Mouse (Mus musculus) mesoderm, embryonic 11.5 days (tissue): Measurements from ENCODE around the gene Map2k1.

Source experiments
- DNase-seq: peaks from one replicate; pipeline ENCODE4 v3.0.0-alpha.2; 2012; ENCODE audit warnings: low read depth, low spot score

The Map2k1 gene

GRCm38 (mm10) chr9:64250111-64250730 is 3.2 kb downstream of the Map2k1 start:
- no peak for DNase-seq

- no peak for DNase-seq
Observed at GRCm38 (mm10) chr9:64249371-64249770, 4.1 kb downstream of the Map2k1 start.

GRCm38 (mm10) chr9:64242381-64242831 is 11.0 kb downstream of the Map2k1 start:
- DNase-seq: no peak

- peak; percentile 71 for DNase-seq
Observed at GRCm38 (mm10) chr9:64240681-64241080, 12.8 kb downstream of the Map2k1 start.

DNA sequence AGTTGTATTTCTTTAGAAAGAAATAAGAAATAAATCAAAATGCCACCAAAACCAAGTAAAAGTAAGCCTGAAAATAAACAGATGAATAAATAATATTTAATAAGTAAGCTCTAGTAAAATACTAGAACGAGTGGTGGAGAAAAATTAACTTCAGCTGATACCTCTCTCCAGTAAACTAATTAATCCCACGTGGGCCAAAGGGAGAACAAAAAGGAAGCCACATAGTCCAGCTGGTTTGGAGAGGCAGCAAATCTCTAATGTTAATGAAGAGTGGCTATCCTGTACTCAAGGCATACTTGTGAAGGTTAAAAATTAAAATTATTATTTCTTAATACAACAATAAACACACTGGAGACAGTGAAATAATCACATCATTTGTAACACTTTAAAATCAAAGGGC is 13.3 kb downstream of the Map2k1 start:
- DNase-seq: no peak

DNA sequence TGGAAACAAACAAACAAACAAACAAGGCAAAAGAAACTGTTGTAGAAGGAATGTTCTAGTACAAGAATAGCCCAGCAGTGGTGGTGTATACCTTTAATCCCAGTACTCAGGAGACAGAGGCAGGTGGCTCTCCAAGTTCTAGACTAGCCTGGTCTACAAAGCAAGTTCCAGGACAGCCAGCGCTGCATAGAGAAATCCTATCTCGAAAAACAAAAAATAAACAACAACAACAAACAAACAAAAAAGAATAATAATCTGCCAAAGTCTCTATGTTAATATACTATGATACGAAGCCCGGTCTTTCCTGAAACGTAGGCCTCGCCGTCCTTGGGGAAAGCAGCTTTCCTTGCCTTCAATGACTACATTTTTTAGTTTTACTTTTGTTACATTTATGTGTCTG is 17.4 kb downstream of the Map2k1 start:
- no peak for DNase-seq

DNA sequence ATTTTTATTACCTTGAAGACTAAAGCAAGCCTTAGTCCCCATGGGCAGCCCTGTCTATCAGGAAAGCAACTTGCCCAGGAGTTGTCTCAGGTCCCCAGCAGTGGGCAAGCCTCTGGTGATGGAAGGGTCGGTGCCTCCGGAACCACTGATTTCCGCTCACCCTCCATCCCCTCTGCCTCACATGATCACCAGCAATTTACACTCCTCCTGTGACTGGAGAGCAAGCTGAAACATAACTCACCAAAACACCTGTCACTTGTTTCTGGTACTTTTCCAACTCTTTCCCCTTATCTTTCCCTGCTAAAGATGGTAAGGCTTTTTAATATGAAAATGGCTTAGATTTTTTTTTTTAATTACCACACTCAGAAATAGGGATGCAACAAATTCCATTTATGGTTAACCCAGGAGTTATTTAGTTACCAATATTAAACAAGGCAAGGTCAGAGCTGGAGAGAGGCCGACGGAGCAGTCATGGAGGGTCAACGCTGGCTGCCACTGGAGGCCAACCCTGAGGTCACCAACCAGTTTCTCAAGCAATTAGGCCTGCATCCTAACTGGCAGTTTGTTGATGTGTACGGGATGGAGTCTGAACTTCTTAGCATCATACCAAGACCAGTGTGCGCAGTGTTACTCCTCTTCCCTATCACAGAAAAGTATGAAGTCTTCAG is 18.5 kb downstream of the Map2k1 start, which contains the start of gene Uchl4:
Gene Uchl4 (plus strand): TSS at position 434 of the 668 bp plus-strand sequence.
- DNase-seq: no peak

- peak; percentile 77 for DNase-seq
Observed at GRCm38 (mm10) chr9:64233656-64234055, 19.8 kb downstream of the Map2k1 start.

DNA sequence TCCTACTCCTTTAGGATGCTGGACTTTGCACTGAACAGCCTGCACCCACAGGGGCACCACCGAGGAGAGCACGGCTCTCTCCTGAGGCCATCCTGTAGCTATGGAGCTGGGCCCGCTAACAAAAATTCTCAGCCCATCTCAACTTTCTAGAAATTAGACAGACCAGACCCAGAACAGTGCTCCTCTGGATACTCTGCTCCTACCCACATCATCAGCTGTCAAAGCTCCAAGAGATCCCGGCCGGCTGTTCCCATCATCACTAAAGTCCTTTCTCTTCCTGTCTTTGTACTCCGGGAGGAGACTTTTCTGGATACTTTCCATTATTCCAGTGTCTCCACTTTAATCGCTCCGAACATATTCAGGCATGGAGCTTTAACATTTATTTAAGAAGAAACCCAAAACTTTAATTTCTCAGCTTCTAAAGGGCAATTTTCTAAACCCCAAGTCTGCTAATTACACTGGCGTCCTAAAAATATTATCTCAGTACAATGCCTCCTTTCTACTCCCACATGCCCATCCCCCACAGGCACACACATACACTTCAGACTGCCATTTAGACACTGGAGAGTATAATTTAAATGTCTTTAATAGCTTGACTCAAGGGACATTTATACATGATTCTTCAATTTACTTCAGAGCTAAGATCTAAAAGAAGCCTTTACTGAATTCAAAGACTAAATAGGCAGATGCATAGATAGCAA is 21.0 kb downstream of the Map2k1 start:
- DNase-seq: peak; percentile 37

DNA sequence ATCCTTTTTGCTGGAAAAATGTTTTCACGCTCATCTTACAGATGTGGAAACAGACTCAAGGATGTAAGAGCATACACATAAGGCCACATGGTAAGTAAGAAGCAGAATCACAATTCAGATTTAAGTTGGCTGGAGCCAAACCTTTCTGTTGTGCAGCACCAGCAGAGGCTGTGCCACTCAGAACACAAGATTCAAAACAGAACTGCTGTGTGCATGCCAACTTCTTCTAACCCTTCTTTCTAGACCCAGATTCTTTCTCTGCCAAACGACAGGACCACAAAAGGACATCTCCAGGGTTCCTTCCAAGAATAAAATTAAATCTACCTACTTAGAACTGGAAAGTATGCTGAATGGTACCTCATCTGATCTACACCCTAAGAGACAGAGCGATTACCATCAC is 21.8 kb downstream of the Map2k1 start:
- no peak for DNase-seq

GRCm38 (mm10) chr9:64231171-64231570 is 22.3 kb downstream of the Map2k1 start:
- DNase-seq: no peak

GRCm38 (mm10) chr9:64228972-64229371 is 24.5 kb downstream of the Map2k1 start:
- DNase-seq: no peak

DNA sequence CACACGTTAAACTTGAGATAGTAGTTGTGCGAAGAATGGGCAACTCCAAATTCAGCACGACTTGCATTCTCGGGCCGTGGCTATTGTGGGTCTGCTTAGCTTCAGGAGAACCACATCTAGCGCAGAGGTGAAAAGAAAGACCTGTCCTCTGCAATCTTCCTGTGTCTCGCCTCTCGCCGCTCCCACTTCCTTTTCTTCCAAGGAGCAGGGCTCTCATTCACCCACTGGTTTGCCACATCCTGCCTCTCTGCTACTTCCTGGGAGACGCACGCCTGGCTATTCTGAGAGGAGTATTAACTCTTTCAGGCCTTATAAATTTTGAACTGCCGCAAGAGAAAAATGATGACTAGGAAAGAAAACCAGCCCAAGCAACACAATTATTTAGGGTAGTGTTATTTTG is 25.7 kb downstream of the Map2k1 start:
- DNase-seq: no peak

DNA sequence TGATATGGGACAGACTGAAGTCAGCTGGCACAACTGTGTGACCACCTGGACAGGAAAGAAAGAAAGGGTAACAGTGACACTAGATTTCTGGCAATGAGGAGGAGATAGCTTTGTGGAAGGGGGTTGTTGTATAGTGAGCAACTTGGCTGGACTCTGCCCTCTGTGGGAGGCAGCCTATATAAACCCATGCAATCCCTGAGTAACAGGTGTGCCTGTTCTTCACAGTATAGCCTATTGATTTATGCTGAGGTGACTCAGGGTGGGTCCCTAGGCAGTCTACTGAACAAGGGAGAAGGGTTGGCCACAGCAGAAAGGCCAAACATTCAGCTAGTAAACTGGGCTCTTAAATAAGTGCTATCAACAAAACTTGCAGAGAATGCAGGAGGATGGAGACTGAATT is 27.6 kb downstream of the Map2k1 start:
- no peak for DNase-seq

DNA sequence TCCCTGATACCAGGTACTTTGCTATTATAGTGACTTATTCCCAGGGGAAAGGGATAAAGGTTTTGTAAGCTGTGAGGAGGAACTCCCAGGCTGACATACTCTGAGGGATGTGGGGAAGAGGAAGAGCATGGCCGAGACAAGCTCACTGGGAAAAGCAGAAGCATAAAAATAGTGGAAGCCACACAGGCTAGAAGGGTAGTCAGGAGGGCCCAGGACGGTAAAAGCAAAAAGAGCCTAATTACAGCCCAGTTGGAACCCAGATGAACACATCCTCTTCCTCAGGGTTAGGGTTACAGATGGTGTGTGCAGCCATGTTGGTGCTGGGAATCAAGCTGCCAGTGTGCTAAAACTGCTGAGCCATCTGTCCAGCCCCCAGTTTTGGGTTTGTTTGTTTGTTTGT is 31.3 kb downstream of the Map2k1 start:
- no peak for DNase-seq

DNA sequence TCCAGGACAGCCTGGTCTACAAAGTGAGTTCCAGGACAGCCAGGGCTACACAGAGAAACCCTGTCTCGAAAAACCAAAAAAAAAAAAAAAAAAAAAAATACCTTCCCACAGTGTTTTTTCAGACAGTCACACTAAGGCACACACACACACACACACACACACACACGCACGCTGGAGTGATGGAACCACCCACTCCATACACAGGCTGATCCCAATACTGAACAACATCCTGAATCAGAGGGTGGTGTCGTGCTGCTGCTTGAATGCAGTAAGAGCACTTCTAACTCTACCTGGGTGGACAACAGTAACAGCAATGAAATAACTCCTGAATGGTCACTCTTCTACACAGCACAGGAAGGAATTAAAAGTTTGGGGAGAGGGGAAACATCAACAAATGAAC is 32.0 kb downstream of the Map2k1 start:
- no peak for DNase-seq

DNA sequence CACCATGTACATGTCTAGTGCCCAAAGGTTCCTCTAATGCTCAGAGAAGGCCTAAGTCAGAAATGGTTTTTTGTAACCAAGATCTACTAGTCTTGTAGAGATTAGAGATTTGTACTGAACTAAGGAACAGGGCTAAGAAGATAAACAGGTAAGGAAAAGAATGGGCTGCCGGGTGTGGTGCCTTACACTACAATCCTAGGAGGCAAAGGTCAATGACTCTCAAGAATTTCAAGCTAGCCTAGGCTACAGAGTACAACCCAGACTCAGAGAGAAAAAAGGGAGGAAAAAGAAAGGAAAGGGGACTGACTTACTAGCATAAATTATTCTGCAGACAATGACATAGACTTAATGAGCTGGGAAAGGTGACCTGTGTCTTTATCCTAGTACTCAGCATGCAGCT is 32.8 kb downstream of the Map2k1 start:
- no peak for DNase-seq

GRCm38 (mm10) chr9:64219772-64220420 is 33.5 kb downstream of the Map2k1 start:
- no peak for DNase-seq

DNA sequence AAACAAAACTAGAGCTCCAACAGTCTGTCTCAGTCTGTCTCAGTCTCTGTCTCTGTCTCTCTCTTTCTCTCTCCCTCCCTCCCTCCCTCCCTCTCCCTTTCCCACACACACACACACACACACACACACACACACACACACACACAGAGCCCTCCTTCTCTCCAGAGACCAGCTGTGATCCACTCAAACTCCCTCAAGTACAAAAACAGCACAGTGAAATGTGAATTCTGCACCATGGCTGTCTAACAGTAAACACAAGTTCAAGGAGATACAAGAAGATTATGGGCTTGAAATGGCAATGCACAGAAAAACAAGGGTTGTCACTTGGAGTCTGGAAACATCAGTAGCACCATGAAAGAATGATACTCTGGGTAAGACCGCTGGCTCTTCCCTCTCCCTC is 34.1 kb downstream of the Map2k1 start:
- DNase-seq: no peak

DNA sequence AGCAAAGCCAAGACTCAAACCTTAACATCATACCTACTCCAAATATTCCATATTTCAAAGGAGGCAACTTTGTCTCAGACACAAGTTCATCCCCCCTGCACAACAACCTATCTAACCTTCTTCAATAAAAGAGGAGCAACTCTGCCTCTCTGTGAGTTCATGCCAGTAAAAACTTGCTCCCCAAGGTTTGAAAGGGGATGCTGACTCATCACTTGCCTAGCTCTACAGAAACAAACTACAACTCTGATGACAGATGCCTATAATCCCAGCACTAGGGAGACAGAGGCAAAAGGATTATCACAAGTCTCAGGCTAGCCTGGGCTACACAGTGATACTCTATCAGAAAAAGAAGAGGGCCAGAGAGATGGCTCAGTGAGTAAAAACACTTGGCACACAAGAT is 35.5 kb downstream of the Map2k1 start:
- DNase-seq: no peak

DNA sequence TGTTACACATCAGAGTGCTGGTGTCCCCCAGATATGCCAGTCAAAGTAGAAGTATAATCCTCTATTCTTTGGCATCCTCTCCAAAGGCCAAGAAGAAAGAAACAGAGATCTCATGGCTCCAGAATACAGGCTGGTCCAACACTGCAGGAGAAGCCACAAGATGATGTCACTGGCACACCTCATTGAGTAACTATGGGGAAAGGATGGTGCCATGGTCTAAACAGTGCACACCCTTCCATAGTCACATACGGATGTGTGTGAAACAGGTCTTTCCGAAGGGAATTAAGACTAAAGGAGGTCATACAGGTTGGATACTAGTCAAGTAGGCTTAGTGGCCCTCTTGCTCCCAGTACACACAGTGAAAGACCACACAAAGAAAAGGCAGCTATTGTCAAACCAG is 36.8 kb downstream of the Map2k1 start:
- no peak for DNase-seq

DNA sequence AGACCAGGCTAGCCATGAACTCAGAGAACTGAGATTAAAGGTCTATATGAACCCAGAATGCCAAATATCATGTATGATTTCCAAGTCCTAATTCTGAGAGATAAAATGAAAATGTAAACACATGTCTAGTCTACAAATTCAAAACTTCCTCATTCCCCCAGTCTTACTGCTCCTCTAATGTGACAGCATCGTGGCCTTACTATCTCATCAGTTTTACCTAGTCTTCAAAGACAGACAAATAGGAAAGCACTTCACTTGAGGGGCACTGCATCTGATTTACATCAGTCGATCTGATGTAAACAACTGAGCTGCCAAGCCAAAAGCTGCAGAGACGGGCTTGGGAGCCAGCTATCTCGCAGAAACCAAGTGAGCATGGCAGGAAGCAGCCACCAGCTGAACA is 37.3 kb downstream of the Map2k1 start:
- no peak for DNase-seq
